Mouse (Mus musculus): ENCODE measurements at regions not wholly inside any gene's neighbourhood (a gene's known extent, or its start where the extent isn't known, plus 50 kb on each side); places are given as distances from the start of the nearest gene placed in this dataset.

DNA sequence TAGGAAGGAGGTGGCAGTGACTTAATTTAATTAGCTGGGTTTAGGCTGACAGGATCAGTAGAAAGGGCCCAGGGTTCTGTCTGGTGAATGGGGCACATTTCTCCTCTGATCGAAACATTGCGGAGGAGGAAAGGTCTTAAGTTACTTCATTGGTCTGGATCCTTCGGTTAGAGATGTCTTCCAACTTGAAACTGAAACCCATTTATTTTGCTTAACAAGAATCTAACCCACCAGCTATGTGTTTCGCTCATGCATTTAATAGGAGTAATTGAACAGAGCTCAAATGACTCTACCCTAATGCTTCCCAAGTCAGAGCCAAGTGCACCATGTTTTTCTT, 64.2 kb upstream of the Pitx1 start:
- no peak for TF ChIP-seq POLR2A (IDR thresholded peaks at IDR 0.05; ENCODE audit: borderline replicate concordance, extremely low read depth, insufficient read depth, insufficient read length, poor library complexity, severe bottlenecking)
- no peak for TF ChIP-seq CTCF (IDR thresholded peaks at IDR 0.05; ENCODE audit: borderline replicate concordance, extremely low read depth, insufficient read depth, insufficient read length)

Data from brain, embryonic 14.5 days (tissue).